Mouse (Mus musculus) brain, embryonic 14.5 days (tissue): Measurements from ENCODE around the gene Mpdu1.

Experiments
- CTCF ChIP-seq: fragments of 200-500 bp; IDR thresholded peaks from 2 replicates; pipeline ENCODE4 v1.5.1; 2012; ENCODE audit warnings: inconsistent platforms, mild to moderate bottlenecking, moderate library complexity, borderline replicate concordance; ENCODE audit not compliant: insufficient read depth, insufficient read length; ENCODE audit errors: extremely low read depth
- POLR2A ChIP-seq: fragments of 200-500 bp; IDR thresholded peaks from 2 replicates; pipeline ENCODE4 v1.6.1; 2012; ENCODE audit warnings: mild to moderate bottlenecking, inconsistent platforms, borderline replicate concordance; ENCODE audit not compliant: poor library complexity, insufficient read depth, insufficient read length, severe bottlenecking; ENCODE audit errors: extremely low read depth

GRCm38 (mm10) chr11:69709554-69710446, 47.4 kb upstream of the Mpdu1 start:
- TF ChIP-seq CTCF, result no peak
- TF ChIP-seq POLR2A, result no peak
